Mouse (Mus musculus) neural tube, embryonic 11.5 days (tissue): ENCODE measurements around the gene Syn3. TPM values are rescaled to one million over a fixed set of nuclear protein-coding genes. Genes with fewer than 3 reads are reported as not detected.
A peak's percentile ranks its signal among the peaks of the same experiment; 100 is the strongest.

ENCODE experiments used
- ATAC-seq: fragments of 200-750 bp; cut with Nextera tagmentation; 2 replicates; pipeline ENCODE4 v1.8.0; 2017; ENCODE audit warnings: moderate number of reproducible peaks, mild to moderate bottlenecking, moderate TSS enrichment, moderate library complexity; ENCODE audit not compliant: insufficient read depth, low FRiP score, low TSS enrichment
- DNase-seq: peaks from one replicate; pipeline ENCODE4 v3.0.0-alpha.2; 2015; ENCODE audit warnings: low spot score
- H3K27ac ChIP-seq: fragments of 300-500 bp; sonication (generic); 2 replicates; pipeline ENCODE4 v1.5.1; 2014; ENCODE audit warnings: low read depth, mild to moderate bottlenecking, low read length
- H3K27me3 ChIP-seq: fragments of 300-500 bp; sonication (generic); 2 replicates; pipeline ENCODE4 v1.6.1; 2014; ENCODE audit warnings: mild to moderate bottlenecking, low read length, mixed read lengths; ENCODE audit not compliant: control insufficient read depth, insufficient read depth
- H3K36me3 ChIP-seq: fragments of 300-500 bp; sonication (generic); 2 replicates; pipeline ENCODE4 v1.6.1; 2014; ENCODE audit warnings: mild to moderate bottlenecking, low read length, moderate library complexity, mixed read lengths; ENCODE audit not compliant: control insufficient read depth, insufficient read depth
- H3K4me1 ChIP-seq: fragments of 300-500 bp; sonication (generic); 2 replicates; pipeline ENCODE4 v1.6.1; 2014; ENCODE audit warnings: low read length, mixed read lengths; ENCODE audit not compliant: control insufficient read depth, insufficient read depth
- H3K4me2 ChIP-seq: fragments of 300-500 bp; sonication (generic); 2 replicates; pipeline ENCODE4 v1.6.1; 2014; ENCODE audit warnings: low read depth, mild to moderate bottlenecking, moderate library complexity
- H3K4me3 ChIP-seq: fragments of 300-500 bp; sonication (generic); 2 replicates; pipeline ENCODE4 v1.5.1; 2014; ENCODE audit warnings: low read depth, low read length
- H3K9ac ChIP-seq: fragments of 300-500 bp; sonication (generic); 2 replicates; pipeline ENCODE4 v1.6.1; 2014; ENCODE audit warnings: mild to moderate bottlenecking, low read length
- H3K9me3 ChIP-seq: fragments of 300-500 bp; sonication (generic); 2 replicates; pipeline ENCODE4 v1.6.1; 2016; ENCODE audit warnings: low read length; ENCODE audit not compliant: control insufficient read depth
- WGBS: fragments of 180-500 bp; shearing (Covaris S2); extraction: QIAGEN DNeasy Blood & Tissue Kit; methylation state at CpG from one replicate; pipeline ENCODE4 v1.1.7; 2014; 5-methylcytosine and 5-hydroxymethylcytosine counted together
- polyA plus RNA-seq: library from polyadenylated mRNA; unstranded; fragments of >200 nt; fragmentation: Nextera tagmentation; extraction: Ambion mirVana; gene quantifications from 2 replicates; pipeline ENCODE4 v1.2.1, GENCODE M21; 2014

The Syn3 gene
- polyA plus RNA-seq, 1 experiment from 2014 or later = 4.4 TPM

- no peak overlapping the region for H3K4me3 ChIP-seq
- H3K9ac ChIP-seq = no peak overlapping the region
- no peaks in the 10 kb centered on the region for H3K27me3 ChIP-seq
- no peaks in the 10 kb centered on the region for H3K9me3 ChIP-seq
- WGBS = 93% methylated on average over 2 of the region's 2 CpGs
- no peaks in the 10 kb centered on the region for H3K4me1 ChIP-seq
- no peak for DNase-seq
- H3K27ac ChIP-seq = no peak overlapping the region
- H3K4me2 ChIP-seq = no peak overlapping the region
- ATAC-seq = no peak
- no peaks in the 10 kb centered on the region for H3K36me3 ChIP-seq
These were observed 124.6 kb downstream of the Syn3 start for GRCm38 (mm10) chr10:86374061-86374460.

GRCm38 (mm10) chr10:86371561-86371960 lies 127.1 kb downstream of the Syn3 start:
- no peaks in the 10 kb centered on the region for H3K27me3 ChIP-seq
- H3K4me1 ChIP-seq = no peaks in the 10 kb centered on the region
- no peaks in the 10 kb centered on the region for H3K9me3 ChIP-seq
- H3K27ac ChIP-seq = no peak overlapping the region
- no peak for ATAC-seq
- H3K4me3 ChIP-seq = no peak overlapping the region
- no peak overlapping the region for H3K4me2 ChIP-seq
- DNase-seq = no peak
- no peak overlapping the region for H3K9ac ChIP-seq
- no peaks in the 10 kb centered on the region for H3K36me3 ChIP-seq

- H3K27ac ChIP-seq = no peak overlapping the region
- H3K4me3 ChIP-seq = no peak overlapping the region
- H3K36me3 ChIP-seq = no peaks in the 10 kb centered on the region
- H3K4me1 ChIP-seq = no peaks in the 10 kb centered on the region
- no peak overlapping the region for H3K9ac ChIP-seq
- no peak for DNase-seq
- no peak for ATAC-seq
- H3K4me2 ChIP-seq = no peak overlapping the region
- H3K9me3 ChIP-seq = no peaks in the 10 kb centered on the region
- 76% methylated on average over 4 of the region's 4 CpGs for WGBS
- H3K27me3 ChIP-seq = no peaks in the 10 kb centered on the region
These were observed 129.3 kb downstream of the Syn3 start for GRCm38 (mm10) chr10:86369346-86369745.

GRCm38 (mm10) chr10:86368811-86369210 lies 129.9 kb downstream of the Syn3 start:
- Histone ChIP-seq H3K9me3 (no peaks in the 10 kb centered on the region), H3K27ac (no peak overlapping the region), H3K4me1 (no peaks in the 10 kb centered on the region), H3K9ac (no peak overlapping the region), H3K27me3 (no peaks in the 10 kb centered on the region), H3K4me3 (no peak overlapping the region), H3K4me2 (no peak overlapping the region), H3K36me3 (no peaks in the 10 kb centered on the region)
- peak; percentile 26 for DNase-seq
- WGBS = 73% methylated on average over 12 of the region's 12 CpGs
- no peak for ATAC-seq

GRCm38 (mm10) chr10:86367346-86367745 lies 131.3 kb downstream of the Syn3 start:
- no peak overlapping the region for H3K4me2 ChIP-seq
- no peaks in the 10 kb centered on the region for H3K4me1 ChIP-seq
- WGBS = 71% methylated on average over 4 of the region's 4 CpGs
- no peak overlapping the region for H3K4me3 ChIP-seq
- DNase-seq (no peak), ATAC-seq (no peak)
- H3K9me3 ChIP-seq = no peaks in the 10 kb centered on the region
- H3K36me3 ChIP-seq = no peaks in the 10 kb centered on the region
- no peaks in the 10 kb centered on the region for H3K27me3 ChIP-seq
- H3K9ac ChIP-seq = no peak overlapping the region
- H3K27ac ChIP-seq = no peak overlapping the region

- no peak overlapping the region for H3K9ac ChIP-seq
- no peaks in the 10 kb centered on the region for H3K27me3 ChIP-seq
- DNase-seq = peak; percentile 52
- 54% methylated on average over 5 of the region's 5 CpGs for WGBS
- H3K4me2 ChIP-seq = no peak overlapping the region
- H3K27ac ChIP-seq = no peak overlapping the region
- no peak overlapping the region for H3K4me3 ChIP-seq
- no peaks in the 10 kb centered on the region for H3K36me3 ChIP-seq
- H3K9me3 ChIP-seq = no peaks in the 10 kb centered on the region
- no peak for ATAC-seq
- no peaks in the 10 kb centered on the region for H3K4me1 ChIP-seq
These were observed 133.0 kb downstream of the Syn3 start for GRCm38 (mm10) chr10:86365632-86366092.

- no peak for ATAC-seq
These were observed 134.9 kb downstream of the Syn3 start for GRCm38 (mm10) chr10:86363669-86364309.

GRCm38 (mm10) chr10:86359699-86360098 lies 139.0 kb downstream of the Syn3 start:
- no peak overlapping the region for H3K27ac ChIP-seq
- no peak overlapping the region for H3K4me2 ChIP-seq
- no peaks in the 10 kb centered on the region for H3K4me1 ChIP-seq
- H3K9ac ChIP-seq = no peak overlapping the region
- no peaks in the 10 kb centered on the region for H3K27me3 ChIP-seq
- no peak for DNase-seq
- no peak overlapping the region for H3K4me3 ChIP-seq
- no peak for ATAC-seq
- H3K36me3 ChIP-seq = no peaks in the 10 kb centered on the region
- WGBS = 58% methylated on average over 4 of the region's 4 CpGs
- no peaks in the 10 kb centered on the region for H3K9me3 ChIP-seq

More at GRCm38 (mm10) chr10:86363669-86364309, 134.9 kb downstream of the Syn3 start:
- Histone ChIP-seq H3K4me3 (no peak overlapping the region), H3K9ac (no peak overlapping the region), H3K36me3 (no peaks in the 10 kb centered on the region), H3K27me3 (no peaks in the 10 kb centered on the region), H3K4me1 (no peaks in the 10 kb centered on the region), H3K27ac (no peak overlapping the region), H3K9me3 (no peaks in the 10 kb centered on the region), H3K4me2 (no peak overlapping the region)
- DNase-seq = no peak
- WGBS = 88% methylated on average over 8 of the region's 8 CpGs

GRCm38 (mm10) chr10:86359208-86359607 lies 139.5 kb downstream of the Syn3 start:
- H3K9ac ChIP-seq = no peak overlapping the region
- no peaks in the 10 kb centered on the region for H3K36me3 ChIP-seq
- H3K27ac ChIP-seq = no peak overlapping the region
- no peaks in the 10 kb centered on the region for H3K4me1 ChIP-seq
- no peak overlapping the region for H3K4me3 ChIP-seq
- ATAC-seq (no peak), DNase-seq (no peak)
- no peaks in the 10 kb centered on the region for H3K9me3 ChIP-seq
- WGBS = 72% methylated on average over 2 of the region's 2 CpGs
- H3K4me2 ChIP-seq = no peak overlapping the region
- no peaks in the 10 kb centered on the region for H3K27me3 ChIP-seq
